Comparison of ENCODE assay signal across 9 mouse cellular contexts in genomic region chr11:120697741-120698140, GRCm38 (mm10). TPM values are rescaled to one million over a fixed set of nuclear protein-coding genes. Genes with fewer than 3 reads are reported as not detected.
DNase-seq lines count a peak whose midpoint lies in the region; ATAC-seq and TF ChIP-seq lines count a peak whose summit lies in the region.
"Had no signal": no experiment of that assay in that cellular context is flagged by ENCODE, and none has a peak within 500 bp of the region (broad histone marks: within the 10 kb centered on the region; RNA-seq: fewer than 3 reads in every experiment).

No protein-coding gene starts in this region.

- H3K9me3 ChIP-seq in heart, embryonic 15.5 days (replicated peaks) = no peaks in the 10 kb centered on the region
- no peaks in the 10 kb centered on the region for H3K9me3 ChIP-seq in hindbrain, embryonic 16.5 days (ENCODE audit: control insufficient read depth, low read length)
- H3K9me3 ChIP-seq: liver, embryonic 12.5 days had no signal

- H3K9ac ChIP-seq in heart, embryonic 15.5 days = peak overlapping the region; percentile 34; the same call in 1 of the 2 replicates
- no peak overlapping the region for H3K9ac ChIP-seq in hindbrain, embryonic 16.5 days (ENCODE audit: low read depth, low read length)
- H3K9ac ChIP-seq: liver, embryonic 12.5 days had no signal

- H3K27ac ChIP-seq in heart, embryonic 15.5 days = peak overlapping the region; percentile 69
- H3K27ac ChIP-seq in hindbrain, embryonic 16.5 days (ENCODE audit: low read depth, low read length) = no peak overlapping the region
- H3K27ac ChIP-seq: liver, embryonic 12.5 days had no signal

- DNase-seq in lung, adult 18-20 months = peak; percentile 42 to 58
- no peak for DNase-seq in lung, adult 2 months
- peak; percentile 65 for DNase-seq in brain, adult 2 months (ENCODE audit: low read depth, low spot score)
- DNase-seq in thymus, postnatal 14 days = no peak
- no peak for DNase-seq in natural killer cell, adult 2 months (ENCODE audit: low spot score in 2 of 2)

- H3K4me2 ChIP-seq in heart, embryonic 15.5 days = no peak overlapping the region
- H3K4me2 ChIP-seq in myocyte (ENCODE audit: low read depth) = peak overlapping the region; percentile 67
- H3K4me2 ChIP-seq in hindbrain, embryonic 16.5 days (ENCODE audit: low read length) = no peak overlapping the region
- H3K4me2 ChIP-seq: liver, embryonic 12.5 days had no signal

- peak; percentile 76 for ATAC-seq in heart, embryonic 15.5 days (replicated peaks; ENCODE audit: insufficient number of reproducible peaks, insufficient read depth, low FRiP score, low read depth)
- ATAC-seq in hindbrain, embryonic 16.5 days = no peak
- ATAC-seq: liver, embryonic 12.5 days had no signal

- WGBS in lung, adult 2 months = 71% methylated on average over 10 of the region's 10 CpGs
- 33% methylated on average over 10 of the region's 10 CpGs for WGBS in heart, embryonic 15.5 days
- 79% methylated on average over 10 of the region's 10 CpGs for WGBS in hindbrain, embryonic 16.5 days

- no peak overlapping the region for H3ac ChIP-seq in myocyte (ENCODE audit: control insufficient read depth, insufficient read length)

- no peak overlapping the region for H3K4me3 ChIP-seq in lung, adult 2 months (replicated peaks; ENCODE audit: extremely low read depth, low read depth, low read length)
- no peak overlapping the region for H3K4me3 ChIP-seq in heart, embryonic 15.5 days
- no peak overlapping the region for H3K4me3 ChIP-seq in myocyte
- no peak overlapping the region for H3K4me3 ChIP-seq in hindbrain, embryonic 16.5 days (ENCODE audit: low read length)
- H3K4me3 ChIP-seq: liver, embryonic 12.5 days had no signal

- no peaks in the 10 kb centered on the region for H3K27me3 ChIP-seq in heart, embryonic 15.5 days
- H3K27me3 ChIP-seq in myocyte (ENCODE audit: control insufficient read depth, insufficient read depth, insufficient read length) = no peaks in the 10 kb centered on the region
- no peaks in the 10 kb centered on the region for H3K27me3 ChIP-seq in hindbrain, embryonic 16.5 days (replicated peaks; ENCODE audit: control insufficient read depth, insufficient read depth, low read length)
- H3K27me3 ChIP-seq: liver, embryonic 12.5 days had no signal

- no peaks in the 10 kb centered on the region for H3K4me1 ChIP-seq in lung, adult 2 months (ENCODE audit: control insufficient read depth, insufficient read depth, low read length)
- peaks cover 44% of the 10 kb centered on the region for H3K4me1 ChIP-seq in heart, embryonic 15.5 days (replicated peaks)
- H3K4me1 ChIP-seq in hindbrain, embryonic 16.5 days (ENCODE audit: control insufficient read depth, insufficient read depth, low read depth, low read length) = no peaks in the 10 kb centered on the region
- H3K4me1 ChIP-seq: liver, embryonic 12.5 days had no signal

- no peak for TF ChIP-seq POLR2A in lung, adult 2 months (IDR thresholded peaks at IDR 0.05; ENCODE audit: borderline replicate concordance, extremely low read depth, low read depth, low read length)
- peak; percentile 33 for TF ChIP-seq POLR2A in myocyte (IDR thresholded peaks at IDR 0.05; ENCODE audit: insufficient read length, low read depth)

- peaks cover 5% of the 10 kb centered on the region; the same call in 1 of the 2 replicates for H3K36me3 ChIP-seq in heart, embryonic 15.5 days
- H3K36me3 ChIP-seq in myocyte (ENCODE audit: control insufficient read depth, insufficient read depth) = peaks cover 8% of the 10 kb centered on the region
- H3K36me3 ChIP-seq in hindbrain, embryonic 16.5 days (ENCODE audit: control insufficient read depth, insufficient read depth, low read length) = peaks cover 13% of the 10 kb centered on the region

- peaks cover 3% of the 10 kb centered on the region for H3K79me2 ChIP-seq in myocyte (ENCODE audit: control insufficient read depth, insufficient read depth)

- TF ChIP-seq CTCF in lung, adult 2 months (IDR thresholded peaks at IDR 0.05; ENCODE audit: insufficient read depth, low read length) = no peak

TF ChIP-seq in myocyte, 11 proteins besides CTCF, POLR2A, EP300 and RAD21:
- TF ChIP-seq MAX (IDR thresholded peaks at IDR 0.05; ENCODE audit: low read depth) (peak; percentile 64), MYOD1 (IDR thresholded peaks at IDR 0.05; ENCODE audit: control insufficient read depth in 1 of 3, insufficient read length in 2 of 3, low read depth in 2 of 3) (peak in 2 of 3 experiments; percentile 24 to 80), CEBPB (IDR thresholded peaks at IDR 0.05; ENCODE audit: insufficient read depth, poor library complexity, severe bottlenecking) (no peak), USF1 (IDR thresholded peaks at IDR 0.05; ENCODE audit: low read depth) (peak; percentile 32), MYOG (IDR thresholded peaks at IDR 0.05; ENCODE audit: control insufficient read depth in 1 of 3, insufficient read depth in 1 of 3, insufficient read length in 2 of 3, low read depth in 2 of 3) (peak in 2 of 3 experiments; percentile 15 to 85), REST (IDR thresholded peaks at IDR 0.05; ENCODE audit: insufficient read depth, insufficient read length) (no peak)

RNA-seq across cellular contexts. Expression of gene Cenpx, which starts 15.8 kb away (rescaled TPM):
- polyA plus RNA-seq in lung, adult 2 months (2012; rRNA removed) = 68.0 and 69.1 TPM in 2 replicates
- 105 and 111 TPM in 2 replicates for polyA plus RNA-seq in heart, embryonic 15.5 days (2015; fragmentation: Nextera tagmentation; extraction: Ambion mirVana)
- 42.5 TPM for polyA plus RNA-seq in myocyte (2012; fragmentation: generic; extraction: Trizol)
- 106 and 107 TPM in 2 replicates for polyA plus RNA-seq in hindbrain, embryonic 16.5 days (2015; fragmentation: Nextera tagmentation; extraction: Ambion mirVana)

RNA-seq across cellular contexts. Expression of gene Lrrc45, which starts 16.0 kb away (rescaled TPM):
- 35.6 and 40.1 TPM in 2 replicates for polyA plus RNA-seq in lung, adult 2 months (2012; rRNA removed)
- 27.5 and 36.8 TPM in 2 replicates for polyA plus RNA-seq in heart, embryonic 15.5 days (2015; fragmentation: Nextera tagmentation; extraction: Ambion mirVana)
- polyA plus RNA-seq in myocyte (2012; fragmentation: generic; extraction: Trizol) = 10.6 TPM
- 73.4 and 77.8 TPM in 2 replicates for polyA plus RNA-seq in hindbrain, embryonic 16.5 days (2015; fragmentation: Nextera tagmentation; extraction: Ambion mirVana)

RNA-seq across cellular contexts. Expression of gene Rac3, which starts 23.5 kb away (rescaled TPM):
- 62.0 and 76.8 TPM in 2 replicates for polyA plus RNA-seq in lung, adult 2 months (2012; rRNA removed)
- 7.8 and 17.0 TPM in 2 replicates for polyA plus RNA-seq in heart, embryonic 15.5 days (2015; fragmentation: Nextera tagmentation; extraction: Ambion mirVana)
- polyA plus RNA-seq in myocyte (2012; fragmentation: generic; extraction: Trizol) = 1.9 TPM
- polyA plus RNA-seq in hindbrain, embryonic 16.5 days (2015; fragmentation: Nextera tagmentation; extraction: Ambion mirVana) = 624 and 705 TPM in 2 replicates

RNA-seq across cellular contexts. Expression of gene Aspscr1, which starts 25.0 kb away (rescaled TPM):
- 86.9 and 95.8 TPM in 2 replicates for polyA plus RNA-seq in lung, adult 2 months (2012; rRNA removed)
- 90.4 and 110 TPM in 2 replicates for polyA plus RNA-seq in heart, embryonic 15.5 days (2015; fragmentation: Nextera tagmentation; extraction: Ambion mirVana)
- 65.9 TPM for polyA plus RNA-seq in myocyte (2012; fragmentation: generic; extraction: Trizol)
- 146 and 151 TPM in 2 replicates for polyA plus RNA-seq in hindbrain, embryonic 16.5 days (2015; fragmentation: Nextera tagmentation; extraction: Ambion mirVana)

RNA-seq across cellular contexts. Expression of gene Dcxr, which starts 29.3 kb away (rescaled TPM):
- polyA plus RNA-seq in lung, adult 2 months (2012; rRNA removed) = 326 and 340 TPM in 2 replicates
- polyA plus RNA-seq in heart, embryonic 15.5 days (2015; fragmentation: Nextera tagmentation; extraction: Ambion mirVana) = 7.0 and 16.7 TPM in 2 replicates
- polyA plus RNA-seq in myocyte (2012; fragmentation: generic; extraction: Trizol) = 21.2 TPM
- 11.1 and 12.7 TPM in 2 replicates for polyA plus RNA-seq in hindbrain, embryonic 16.5 days (2015; fragmentation: Nextera tagmentation; extraction: Ambion mirVana)

Comparison
In these comparisons a context has a peak if more than half of its experiments do, and no peak if none do; other contexts are left out.
1. DNase-seq: peak in lung, adult 18-20 months (2 of 2) and brain, adult 2 months (single experiment); none in lung, adult 2 months (single experiment), thymus, postnatal 14 days (single experiment) and natural killer cell, adult 2 months (0 of 2).